Mouse (Mus musculus): Measurements from ENCODE around the gene Polr3h. TPM values are rescaled to one million over a fixed set of nuclear protein-coding genes. Genes with fewer than 3 reads are reported as not detected.

Polr3h gene
- polyA plus RNA-seq, 1 experiment from 2014 or later, result 82.6 TPM

Other genes starting within 250 kb of the Polr3h start
- gene Chadl, start 229.0 kb downstream of the Polr3h start, polyA plus RNA-seq (2015; fragmentation: Nextera tagmentation; extraction: Ambion mirVana), result 0.25 and 0.46 TPM in 2 replicates
- 5.3 and 6.0 TPM in 2 replicates for gene Zc3h7b, start 181.2 kb downstream of the Polr3h start, polyA plus RNA-seq (2015; fragmentation: Nextera tagmentation; extraction: Ambion mirVana)
- 90.9 and 100 TPM in 2 replicates for gene Rangap1, start 180.7 kb downstream of the Polr3h start, polyA plus RNA-seq (2015; fragmentation: Nextera tagmentation; extraction: Ambion mirVana)
- 4.5 and 5.9 TPM in 2 replicates for gene Tef, start 123.8 kb downstream of the Polr3h start, polyA plus RNA-seq (2015; fragmentation: Nextera tagmentation; extraction: Ambion mirVana)
- gene Tob2, start 67.4 kb downstream of the Polr3h start, polyA plus RNA-seq (2015; fragmentation: Nextera tagmentation; extraction: Ambion mirVana), result 9.0 and 11.9 TPM in 2 replicates
- 132 and 139 TPM in 2 replicates for gene Phf5a, start 54.3 kb downstream of the Polr3h start, polyA plus RNA-seq (2015; fragmentation: Nextera tagmentation; extraction: Ambion mirVana)
- 105 and 122 TPM in 2 replicates for gene Aco2, start 53.9 kb downstream of the Polr3h start, polyA plus RNA-seq (2015; fragmentation: Nextera tagmentation; extraction: Ambion mirVana)
- gene Csdc2, start 10.5 kb upstream of the Polr3h start, polyA plus RNA-seq (2015; fragmentation: Nextera tagmentation; extraction: Ambion mirVana), result 1.0 and 1.1 TPM in 2 replicates
- 24.7 and 25.0 TPM in 2 replicates for gene Pmm1, start 34.7 kb upstream of the Polr3h start, polyA plus RNA-seq (2015; fragmentation: Nextera tagmentation; extraction: Ambion mirVana)
- not detected in 2 replicates for gene 1700029P11Rik, start 54.3 kb upstream of the Polr3h start, polyA plus RNA-seq (2015; fragmentation: Nextera tagmentation; extraction: Ambion mirVana)
- 77.5 and 87.7 TPM in 2 replicates for gene Xrcc6, start 61.6 kb upstream of the Polr3h start, polyA plus RNA-seq (2015; fragmentation: Nextera tagmentation; extraction: Ambion mirVana)
- 12.8 and 13.7 TPM in 2 replicates for gene Desi1, start 107.6 kb upstream of the Polr3h start, polyA plus RNA-seq (2015; fragmentation: Nextera tagmentation; extraction: Ambion mirVana)
- gene Snu13, start 121.4 kb upstream of the Polr3h start, polyA plus RNA-seq (2015; fragmentation: Nextera tagmentation; extraction: Ambion mirVana), result 224 and 231 TPM in 2 replicates
- gene 4930407I10Rik, start 132.9 kb upstream of the Polr3h start, polyA plus RNA-seq (2015; fragmentation: Nextera tagmentation; extraction: Ambion mirVana), result not detected in 2 replicates
- not detected in 2 replicates for gene Mei1, start 143.8 kb upstream of the Polr3h start, polyA plus RNA-seq (2015; fragmentation: Nextera tagmentation; extraction: Ambion mirVana)
- 8.2 and 9.9 TPM in 2 replicates for gene Ccdc134, start 201.7 kb upstream of the Polr3h start, polyA plus RNA-seq (2015; fragmentation: Nextera tagmentation; extraction: Ambion mirVana)
- gene Srebf2, start 220.9 kb upstream of the Polr3h start, polyA plus RNA-seq (2015; fragmentation: Nextera tagmentation; extraction: Ambion mirVana), result 64.2 and 70.2 TPM in 2 replicates

All from liver, embryonic 13.5 days (tissue).